Mouse (Mus musculus): ENCODE measurements around the gene Tcaf1.

Tcaf1 gene

GRCm38 (mm10) chr6:42709291-42710211 lies at the start of gene Tcaf1:
Gene Tcaf1, minus strand, starts transcription at chr6:42710088.
- DNase-seq (ENCODE audit: low spot score), result peak; percentile 92

- DNase-seq (ENCODE audit: low spot score), result no peak
These were observed 46.2 kb upstream of the Tcaf1 start, which contains the start of gene Olfr38 for GRCm38 (mm10) chr6:42756104-42756503. Gene Olfr38, plus strand, starts transcription at chr6:42756404.

- no peak for DNase-seq (ENCODE audit: low spot score)
These were observed 38.0 kb upstream of the Tcaf1 start for GRCm38 (mm10) chr6:42747846-42748245.

- no peak for DNase-seq (ENCODE audit: low spot score)
These were observed 32.4 kb upstream of the Tcaf1 start for GRCm38 (mm10) chr6:42742303-42742702.

- DNase-seq (ENCODE audit: low spot score), result no peak
These were observed 29.2 kb upstream of the Tcaf1 start, which contains the start of gene Olfr453 for GRCm38 (mm10) chr6:42739071-42739470. Gene Olfr453, plus strand, starts transcription at chr6:42739371.

- no peak for DNase-seq (ENCODE audit: low spot score)
These were observed 8.1 kb upstream of the Tcaf1 start for GRCm38 (mm10) chr6:42717973-42718372.

GRCm38 (mm10) chr6:42714668-42715067 lies 4.8 kb upstream of the Tcaf1 start:
- DNase-seq (ENCODE audit: low spot score), result no peak

GRCm38 (mm10) chr6:42692517-42693190 lies 17.2 kb downstream of the Tcaf1 start:
- DNase-seq (ENCODE audit: low spot score), result peak; percentile 85

- peak; percentile 74 for DNase-seq (ENCODE audit: low spot score)
These were observed 17.8 kb downstream of the Tcaf1 start for GRCm38 (mm10) chr6:42692154-42692516.

GRCm38 (mm10) chr6:42689761-42690160 lies 20.1 kb downstream of the Tcaf1 start:
- DNase-seq (ENCODE audit: low spot score), result no peak

- DNase-seq (ENCODE audit: low spot score), result no peak
These were observed 22.0 kb downstream of the Tcaf1 start for GRCm38 (mm10) chr6:42687907-42688306.

GRCm38 (mm10) chr6:42680077-42680476 lies 29.8 kb downstream of the Tcaf1 start:
- no peak for DNase-seq (ENCODE audit: low spot score)

GRCm38 (mm10) chr6:42676011-42676410 lies 33.9 kb downstream of the Tcaf1 start:
- no peak for DNase-seq (ENCODE audit: low spot score)

- DNase-seq (ENCODE audit: low spot score), result no peak
These were observed 38.1 kb downstream of the Tcaf1 start for GRCm38 (mm10) chr6:42671767-42672166.

GRCm38 (mm10) chr6:42667722-42668121 lies 42.2 kb downstream of the Tcaf1 start:
- DNase-seq (ENCODE audit: low spot score), result no peak

GRCm38 (mm10) chr6:42661739-42662138 lies 48.1 kb downstream of the Tcaf1 start:
- DNase-seq (ENCODE audit: low spot score), result no peak

- DNase-seq (ENCODE audit: low spot score), result peak; percentile 69
These were observed 64.9 kb downstream of the Tcaf1 start, which contains the start of gene Tcaf2 for GRCm38 (mm10) chr6:42644912-42645549. Gene Tcaf2, minus strand, starts transcription at chr6:42645254.

- no peak for DNase-seq (ENCODE audit: low spot score)
These were observed 75.5 kb downstream of the Tcaf1 start for GRCm38 (mm10) chr6:42634393-42634792.

- no peak for DNase-seq (ENCODE audit: low spot score)
These were observed 78.5 kb downstream of the Tcaf1 start for GRCm38 (mm10) chr6:42631395-42631794.
